Mouse (Mus musculus): ENCODE measurements around the gene Gad1. TPM values are rescaled to one million over a fixed set of nuclear protein-coding genes. Genes with fewer than 3 reads are reported as not detected.

Gene Gad1
- polyA plus RNA-seq, 1 experiment from 2014 or later, result 0.57 TPM

DNA sequence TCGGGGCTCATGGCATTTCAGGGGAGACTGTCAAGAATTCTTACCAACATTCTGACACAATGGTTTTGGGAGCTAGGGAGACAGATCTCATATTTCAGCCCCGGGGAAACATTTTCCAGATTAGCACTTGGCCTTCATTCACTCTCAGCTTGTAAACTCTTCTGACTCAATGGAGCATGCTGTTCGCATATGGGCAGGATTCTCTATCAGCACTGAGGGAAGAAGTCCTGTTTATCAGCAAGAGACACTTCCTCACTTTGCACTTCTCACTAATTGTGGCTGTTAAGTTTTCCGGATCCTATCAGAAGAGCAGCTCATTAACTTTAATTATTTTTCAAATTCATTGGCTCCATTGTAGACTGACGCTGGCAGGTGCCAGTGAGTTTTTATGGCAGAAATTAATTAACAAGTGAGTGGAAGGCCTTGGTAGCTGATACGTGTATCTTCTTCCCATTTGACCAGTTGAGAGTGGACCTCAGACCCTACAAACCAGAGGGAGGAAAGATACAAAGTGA lies 92.5 kb downstream of the Gad1 start:
- no peaks in the 10 kb centered on the region for H3K36me3 ChIP-seq (ENCODE audit: control insufficient read depth, insufficient read depth, low read length)
- H3K9me3 ChIP-seq (replicated peaks; ENCODE audit: control insufficient read depth, low read length), result no peaks in the 10 kb centered on the region
- ATAC-seq (replicated peaks; ENCODE audit: insufficient number of reproducible peaks, low FRiP score, low TSS enrichment), result no peak
- H3K27ac ChIP-seq (ENCODE audit: low read depth, low read length), result no peak overlapping the region
- no peaks in the 10 kb centered on the region for H3K4me1 ChIP-seq (ENCODE audit: control insufficient read depth, insufficient read depth, low read length)
- no peak overlapping the region for H3K4me3 ChIP-seq (ENCODE audit: low read depth, low read length)
- H3K4me2 ChIP-seq, result no peak overlapping the region
- WGBS (ENCODE audit: insufficient replicate concordance), result 63% methylated on average over 6 of the region's 6 CpGs
- H3K27me3 ChIP-seq (ENCODE audit: control insufficient read depth, insufficient read depth, low read length), result no peaks in the 10 kb centered on the region
- no peak overlapping the region for H3K9ac ChIP-seq (ENCODE audit: low read depth, low read length)

- Histone ChIP-seq H3K27ac (ENCODE audit: low read depth, low read length) (no peak overlapping the region), H3K9me3 (replicated peaks; ENCODE audit: control insufficient read depth, low read length) (no peaks in the 10 kb centered on the region), H3K9ac (ENCODE audit: low read depth, low read length) (no peak overlapping the region), H3K4me2 (no peak overlapping the region), H3K36me3 (ENCODE audit: control insufficient read depth, insufficient read depth, low read length) (no peaks in the 10 kb centered on the region), H3K4me3 (ENCODE audit: low read depth, low read length) (no peak overlapping the region), H3K27me3 (ENCODE audit: control insufficient read depth, insufficient read depth, low read length) (no peaks in the 10 kb centered on the region), H3K4me1 (ENCODE audit: control insufficient read depth, insufficient read depth, low read length) (no peaks in the 10 kb centered on the region)
- ATAC-seq (replicated peaks; ENCODE audit: insufficient number of reproducible peaks, low FRiP score, low TSS enrichment), result no peak
- 50% methylated on average over 4 of the region's 4 CpGs for WGBS (ENCODE audit: insufficient replicate concordance)
Observed at GRCm38 (mm10) chr2:70647681-70648080, 94.8 kb downstream of the Gad1 start.

GRCm38 (mm10) chr2:70648271-70648670 lies 95.4 kb downstream of the Gad1 start:
- Histone ChIP-seq H3K9ac (ENCODE audit: low read depth, low read length) (no peak overlapping the region), H3K4me1 (ENCODE audit: control insufficient read depth, insufficient read depth, low read length) (no peaks in the 10 kb centered on the region), H3K4me3 (ENCODE audit: low read depth, low read length) (no peak overlapping the region), H3K27me3 (ENCODE audit: control insufficient read depth, insufficient read depth, low read length) (no peaks in the 10 kb centered on the region), H3K27ac (ENCODE audit: low read depth, low read length) (no peak overlapping the region), H3K9me3 (replicated peaks; ENCODE audit: control insufficient read depth, low read length) (no peaks in the 10 kb centered on the region), H3K36me3 (ENCODE audit: control insufficient read depth, insufficient read depth, low read length) (no peaks in the 10 kb centered on the region), H3K4me2 (no peak overlapping the region)
- WGBS (ENCODE audit: insufficient replicate concordance), result 74% methylated on average over 5 of the region's 5 CpGs
- no peak for ATAC-seq (replicated peaks; ENCODE audit: insufficient number of reproducible peaks, low FRiP score, low TSS enrichment)

DNA sequence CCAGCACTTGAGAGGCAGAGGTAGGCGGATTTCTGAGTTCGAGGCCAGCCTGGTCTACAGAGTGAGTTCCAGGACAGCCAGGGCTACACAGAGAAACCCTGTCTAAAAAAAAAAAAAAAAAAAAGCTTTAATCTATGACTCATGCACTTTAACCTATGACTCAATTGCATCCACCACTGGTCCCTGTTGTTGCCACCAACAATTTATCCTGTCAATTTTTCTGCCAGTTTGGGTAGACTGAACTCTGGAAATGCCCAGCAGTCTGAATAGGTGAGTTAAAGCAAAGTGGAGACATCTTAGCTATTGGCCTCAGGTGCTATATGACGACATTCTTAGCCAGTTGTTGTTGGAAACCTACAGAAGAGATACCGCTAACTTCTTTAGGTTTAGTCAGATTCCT lies 96.6 kb downstream of the Gad1 start:
- no peak overlapping the region for H3K27ac ChIP-seq (ENCODE audit: low read depth, low read length)
- 83% methylated on average over 4 of the region's 4 CpGs for WGBS (ENCODE audit: insufficient replicate concordance)
- H3K9ac ChIP-seq (ENCODE audit: low read depth, low read length), result no peak overlapping the region
- H3K4me3 ChIP-seq (ENCODE audit: low read depth, low read length), result no peak overlapping the region
- no peak overlapping the region for H3K4me2 ChIP-seq
- no peak for ATAC-seq (replicated peaks; ENCODE audit: insufficient number of reproducible peaks, low FRiP score, low TSS enrichment)
- no peaks in the 10 kb centered on the region for H3K9me3 ChIP-seq (replicated peaks; ENCODE audit: control insufficient read depth, low read length)
- no peaks in the 10 kb centered on the region for H3K36me3 ChIP-seq (ENCODE audit: control insufficient read depth, insufficient read depth, low read length)
- H3K27me3 ChIP-seq (ENCODE audit: control insufficient read depth, insufficient read depth, low read length), result no peaks in the 10 kb centered on the region
- H3K4me1 ChIP-seq (ENCODE audit: control insufficient read depth, insufficient read depth, low read length), result no peaks in the 10 kb centered on the region

Other genes with a start within 250 kb of the Gad1 start
- gene Sp5, start 78.1 kb upstream of the Gad1 start, polyA plus RNA-seq (2014; fragmentation: Nextera tagmentation; extraction: Ambion mirVana), result 0.17 and 1.1 TPM in 2 replicates
- gene Erich2, start 44.3 kb upstream of the Gad1 start, polyA plus RNA-seq (2014; fragmentation: Nextera tagmentation; extraction: Ambion mirVana), result 0.31 and 1.0 TPM in 2 replicates
- 173 and 182 TPM in 2 replicates for gene Gorasp2, start 108.5 kb downstream of the Gad1 start, polyA plus RNA-seq (2014; fragmentation: Nextera tagmentation; extraction: Ambion mirVana)
- gene Gm26558, start 109.0 kb downstream of the Gad1 start, polyA plus RNA-seq (2014; fragmentation: Nextera tagmentation; extraction: Ambion mirVana), result 3.1 and 5.1 TPM in 2 replicates

Measured in heart, embryonic 11.5 days (tissue).